Mouse (Mus musculus) common myeloid progenitor, adult 5-6 weeks (primary cell): Measurements from ENCODE around the gene Cdh4. TPM values are rescaled to one million over a fixed set of nuclear protein-coding genes. Genes with fewer than 3 reads are reported as not detected.

Experiments
- ATAC-seq: replicated peaks from 2 replicates; pipeline ENCODE4 v1.8.0; 2016; ENCODE audit warnings: low read depth, mild to moderate bottlenecking, moderate TSS enrichment, inconsistent platforms; ENCODE audit not compliant: poor library complexity, severe bottlenecking
- total RNA-seq: library from RNA; stranded (forward); fragments of 200-1000, 187-1606 nt; gene quantifications from 2 replicates; pipeline ENCODE4 v1.2.3, GENCODE M21; 2017

Cdh4 gene
- total RNA-seq, 1 experiment from 2014 or later = not detected

GRCm38 (mm10) chr2:179459606-179460005 is 17.4 kb downstream of the Cdh4 start:
- no peak for ATAC-seq

- ATAC-seq = no peak
Observed at GRCm38 (mm10) chr2:179463514-179463913, 21.3 kb downstream of the Cdh4 start.

GRCm38 (mm10) chr2:179467839-179468445 is 25.7 kb downstream of the Cdh4 start:
- ATAC-seq = no peak

- ATAC-seq = no peak
Observed at GRCm38 (mm10) chr2:179476622-179477021, 34.4 kb downstream of the Cdh4 start.

GRCm38 (mm10) chr2:179480800-179481200 is 38.6 kb downstream of the Cdh4 start:
- ATAC-seq = no peak

- ATAC-seq = no peak
Observed at GRCm38 (mm10) chr2:179481363-179481762, 39.1 kb downstream of the Cdh4 start.

- no peak for ATAC-seq
Observed at GRCm38 (mm10) chr2:179488526-179489139, 46.4 kb downstream of the Cdh4 start.

- ATAC-seq = no peak
Observed at GRCm38 (mm10) chr2:179491891-179492290, 49.7 kb downstream of the Cdh4 start.

- ATAC-seq = no peak
Observed at GRCm38 (mm10) chr2:179494276-179494675, 52.0 kb downstream of the Cdh4 start.

- ATAC-seq = no peak
Observed at GRCm38 (mm10) chr2:179510439-179510838, 68.2 kb downstream of the Cdh4 start.

- ATAC-seq = no peak
Observed at GRCm38 (mm10) chr2:179516559-179516958, 74.3 kb downstream of the Cdh4 start.

GRCm38 (mm10) chr2:179518456-179519032 is 76.3 kb downstream of the Cdh4 start:
- ATAC-seq = no peak

- ATAC-seq = no peak
Observed at GRCm38 (mm10) chr2:179519161-179519560, 76.9 kb downstream of the Cdh4 start.

- no peak for ATAC-seq
Observed at GRCm38 (mm10) chr2:179519931-179520330, 77.7 kb downstream of the Cdh4 start.

GRCm38 (mm10) chr2:179520941-179521340 is 78.7 kb downstream of the Cdh4 start:
- ATAC-seq = no peak

GRCm38 (mm10) chr2:179521444-179521843 is 79.2 kb downstream of the Cdh4 start:
- ATAC-seq = no peak

- ATAC-seq = no peak
Observed at GRCm38 (mm10) chr2:179522141-179522540, 79.9 kb downstream of the Cdh4 start.

- no peak for ATAC-seq
Observed at GRCm38 (mm10) chr2:179526976-179527375, 84.7 kb downstream of the Cdh4 start.

GRCm38 (mm10) chr2:179530436-179531040 is 88.3 kb downstream of the Cdh4 start:
- no peak for ATAC-seq

- ATAC-seq = no peak
Observed at GRCm38 (mm10) chr2:179533196-179533595, 91.0 kb downstream of the Cdh4 start.

- no peak for ATAC-seq
Observed at GRCm38 (mm10) chr2:179533881-179534280, 91.7 kb downstream of the Cdh4 start.
